Mouse (Mus musculus): ENCODE data around the gene Pnrc2.

DNA sequence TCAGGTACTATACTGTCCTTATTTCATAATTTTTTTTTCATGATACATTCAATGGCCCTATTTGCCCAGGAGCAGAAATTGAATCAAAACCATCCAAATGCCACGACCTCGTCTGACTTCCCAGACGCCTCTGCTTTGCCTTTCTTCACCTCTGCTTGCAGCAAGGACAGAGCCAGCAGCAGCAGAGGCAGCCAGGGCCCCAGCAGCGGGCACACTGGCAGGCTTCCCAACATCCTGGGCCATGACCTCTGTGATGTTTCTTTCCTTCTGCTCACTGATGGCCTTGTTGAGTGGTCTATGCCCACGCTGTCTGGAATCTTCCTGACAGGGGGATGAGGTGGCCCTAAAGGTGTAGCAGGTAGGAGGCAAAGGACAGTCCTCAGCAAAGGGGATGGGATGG lies 26.1 kb downstream of the Pnrc2 start:
- TF ChIP-seq CTCF (IDR thresholded peaks at IDR 0.05; ENCODE audit: low read depth) (no peak), EP300 (IDR thresholded peaks at IDR 0.05; ENCODE audit: low read depth) (no peak)
